18 mouse cellular contexts compared by ENCODE assay signal in genomic region chr7:104167105-104167504, GRCm38 (mm10). TPM values are rescaled to one million over a fixed set of nuclear protein-coding genes. Genes with fewer than 3 reads are reported as not detected.
A peak's percentile ranks its signal among the peaks of the same experiment; 100 is the strongest.
DNase-seq lines count a peak whose midpoint lies in the region; ATAC-seq and TF ChIP-seq lines count a peak whose summit lies in the region.
"Had no signal": no experiment of that assay in that cellular context is flagged by ENCODE, and none has a peak within 500 bp of the region (broad histone marks: within the 10 kb centered on the region; RNA-seq: fewer than 3 reads in every experiment).

No protein-coding gene starts in this region.

- ATAC-seq in intestine, postnatal 0 days, result no peak
- no peak for ATAC-seq in intestine, embryonic 15.5 days
- ATAC-seq: hindbrain, embryonic 16.5 days had no signal

- H3K4me1 ChIP-seq in intestine, postnatal 0 days (replicated peaks; ENCODE audit: control insufficient read depth, insufficient read depth, low read length), result no peaks in the 10 kb centered on the region
- H3K4me1 ChIP-seq in intestine, embryonic 15.5 days (replicated peaks), result no peaks in the 10 kb centered on the region
- peaks cover 16% of the 10 kb centered on the region for H3K4me1 ChIP-seq in thymus, adult 2 months (replicated peaks; ENCODE audit: control insufficient read depth, insufficient read depth, low read length)
- no peaks in the 10 kb centered on the region for H3K4me1 ChIP-seq in forebrain, embryonic 10.5 days
- H3K4me1 ChIP-seq: forebrain, embryonic 12.5 days; lung, embryonic 15.5 days; midbrain, embryonic 12.5 days had no signal

- H3K4me2 ChIP-seq in intestine, postnatal 0 days (replicated peaks; ENCODE audit: low read depth), result no peak overlapping the region
- H3K4me2 ChIP-seq in intestine, embryonic 15.5 days (replicated peaks), result no peak overlapping the region
- H3K4me2 ChIP-seq: forebrain, embryonic 12.5 days; lung, embryonic 15.5 days; midbrain, embryonic 12.5 days had no signal

- no peak for TF ChIP-seq POLR2A in thymus, adult 2 months (IDR thresholded peaks at IDR 0.05; ENCODE audit: control insufficient read depth, extremely low read depth, insufficient read depth, low read length, poor library complexity)

- H3K9me3 ChIP-seq in intestine, postnatal 0 days (ENCODE audit: control insufficient read depth), result no peaks in the 10 kb centered on the region
- H3K9me3 ChIP-seq in intestine, embryonic 15.5 days, result no peaks in the 10 kb centered on the region
- H3K9me3 ChIP-seq in forebrain, embryonic 10.5 days, result no peaks in the 10 kb centered on the region
- H3K9me3 ChIP-seq: forebrain, embryonic 12.5 days; lung, embryonic 15.5 days; midbrain, embryonic 12.5 days had no signal

- H3K4me3 ChIP-seq in intestine, postnatal 0 days (ENCODE audit: low read depth, low read length), result no peak overlapping the region
- H3K4me3 ChIP-seq in intestine, embryonic 15.5 days (replicated peaks), result no peak overlapping the region
- H3K4me3 ChIP-seq in thymus, adult 2 months (ENCODE audit: control insufficient read depth, insufficient read depth, low read length), result no peak overlapping the region
- no peak overlapping the region for H3K4me3 ChIP-seq in forebrain, embryonic 10.5 days
- H3K4me3 ChIP-seq: forebrain, embryonic 12.5 days; lung, embryonic 15.5 days; midbrain, embryonic 12.5 days had no signal

- H3K27me3 ChIP-seq in intestine, postnatal 0 days (replicated peaks; ENCODE audit: control insufficient read depth, insufficient read depth, low read length), result no peaks in the 10 kb centered on the region
- no peaks in the 10 kb centered on the region for H3K27me3 ChIP-seq in intestine, embryonic 15.5 days (replicated peaks)
- no peaks in the 10 kb centered on the region for H3K27me3 ChIP-seq in thymus, adult 2 months (ENCODE audit: control insufficient read depth, insufficient read depth, low read length)
- no peaks in the 10 kb centered on the region for H3K27me3 ChIP-seq in forebrain, embryonic 10.5 days (ENCODE audit: poor library complexity, severe bottlenecking)
- H3K27me3 ChIP-seq: forebrain, embryonic 12.5 days; lung, embryonic 15.5 days; midbrain, embryonic 12.5 days had no signal

- peak; percentile 16 for DNase-seq in thymus, adult 2 months
- no peak for DNase-seq in thymus, adult 18-20 months
- DNase-seq in naive thymus-derived CD4-positive, alpha-beta T cell, adult 2 months (ENCODE audit: low read depth), result peak; percentile 23
- DNase-seq in forebrain, embryonic 10.5 days (ENCODE audit: extremely low spot score, low spot score), result no peak
- no peak for DNase-seq in cerebellum, adult 11 months
- no peak for DNase-seq in yolk sac, embryonic 10.5 days (ENCODE audit: low spot score)
- DNase-seq: cerebellum, adult 11-12 months; heart, adult 11 months; kidney, postnatal 10 days had no signal

- 69% methylated on average over 6 of the region's 6 CpGs for WGBS in intestine, postnatal 0 days
- WGBS in intestine, embryonic 15.5 days, result 79% methylated on average over 6 of the region's 6 CpGs
- WGBS in thymus, adult 2 months, result 12% methylated on average over 6 of the region's 6 CpGs
- WGBS in forebrain, embryonic 10.5 days, result 88% methylated on average over 6 of the region's 6 CpGs

- no peak overlapping the region for H3K9ac ChIP-seq in intestine, postnatal 0 days (ENCODE audit: low read depth, low read length)
- no peak overlapping the region for H3K9ac ChIP-seq in intestine, embryonic 15.5 days
- H3K9ac ChIP-seq: forebrain, embryonic 12.5 days; lung, embryonic 15.5 days; midbrain, embryonic 12.5 days had no signal

- no peaks in the 10 kb centered on the region for H3K36me3 ChIP-seq in intestine, postnatal 0 days (ENCODE audit: control insufficient read depth, insufficient read depth)
- H3K36me3 ChIP-seq in intestine, embryonic 15.5 days, result no peaks in the 10 kb centered on the region
- no peaks in the 10 kb centered on the region for H3K36me3 ChIP-seq in thymus, adult 2 months (ENCODE audit: control insufficient read depth, insufficient read depth, low read length)
- H3K36me3 ChIP-seq in forebrain, embryonic 10.5 days (replicated peaks), result no peaks in the 10 kb centered on the region
- H3K36me3 ChIP-seq: forebrain, embryonic 12.5 days; lung, embryonic 15.5 days; midbrain, embryonic 12.5 days had no signal

- H3K27ac ChIP-seq in intestine, postnatal 0 days (ENCODE audit: low read depth, low read length), result no peak overlapping the region
- H3K27ac ChIP-seq in intestine, embryonic 15.5 days, result no peak overlapping the region
- H3K27ac ChIP-seq in thymus, adult 2 months (ENCODE audit: control insufficient read depth, insufficient read depth, low read length), result no peak overlapping the region
- no peak overlapping the region for H3K27ac ChIP-seq in forebrain, embryonic 10.5 days
- H3K27ac ChIP-seq: forebrain, embryonic 12.5 days; lung, embryonic 15.5 days; midbrain, embryonic 12.5 days; stomach, postnatal 0 days had no signal

- TF ChIP-seq CTCF in intestine, postnatal 0 days (IDR thresholded peaks at IDR 0.05; ENCODE audit: low read depth), result peak; percentile 12; the same call in 1 of the 2 replicates
- no peak for TF ChIP-seq CTCF in thymus, adult 2 months (IDR thresholded peaks at IDR 0.05; ENCODE audit: borderline replicate concordance, control insufficient read depth, extremely low read depth, insufficient read depth, low read length, poor library complexity)

RNA-seq across cellular contexts. Expression of gene Olfm5, which starts 2.5 kb away (rescaled TPM):
- not detected in 2 replicates for polyA plus RNA-seq in intestine, postnatal 0 days (2015; fragmentation: Nextera tagmentation; extraction: Ambion mirVana)
- polyA plus RNA-seq in intestine, embryonic 15.5 days (2015; fragmentation: Nextera tagmentation; extraction: Ambion mirVana), result not detected in 2 replicates
- polyA plus RNA-seq in thymus, adult 2 months (2012; rRNA removed), result 0.09 TPM in 2 replicates
- not detected in 2 replicates for polyA plus RNA-seq in forebrain, embryonic 10.5 days (2016; fragmentation: Nextera tagmentation; extraction: Ambion mirVana)
- polyA plus RNA-seq: forebrain, embryonic 12.5 days; heart, postnatal 0 days; hindbrain, embryonic 16.5 days; lung, embryonic 15.5 days; midbrain, embryonic 12.5 days; stomach, postnatal 0 days had no signal

RNA-seq across cellular contexts. Expression of gene Olfr648, which starts 16.1 kb away (rescaled TPM):
- 0.08 and 0.09 TPM in 2 replicates for polyA plus RNA-seq in intestine, postnatal 0 days (2015; fragmentation: Nextera tagmentation; extraction: Ambion mirVana)
- 0.14 and 0.21 TPM in 2 replicates for polyA plus RNA-seq in intestine, embryonic 15.5 days (2015; fragmentation: Nextera tagmentation; extraction: Ambion mirVana)
- polyA plus RNA-seq in thymus, adult 2 months (2012; rRNA removed), result not detected in 2 replicates
- polyA plus RNA-seq in forebrain, embryonic 10.5 days (2016; fragmentation: Nextera tagmentation; extraction: Ambion mirVana), result 0.23 and 0.29 TPM in 2 replicates

RNA-seq across cellular contexts. Expression of gene Ubqlnl, which starts 16.7 kb away (rescaled TPM):
- polyA plus RNA-seq in intestine, postnatal 0 days (2015; fragmentation: Nextera tagmentation; extraction: Ambion mirVana), result not detected in 2 replicates
- polyA plus RNA-seq in intestine, embryonic 15.5 days (2015; fragmentation: Nextera tagmentation; extraction: Ambion mirVana), result not detected in 2 replicates
- polyA plus RNA-seq in thymus, adult 2 months (2012; rRNA removed), result 0.09 TPM in 1 of 2 replicates, not detected in the other
- not detected in 2 replicates for polyA plus RNA-seq in forebrain, embryonic 10.5 days (2016; fragmentation: Nextera tagmentation; extraction: Ambion mirVana)
- polyA plus RNA-seq: forebrain, embryonic 12.5 days; heart, postnatal 0 days; hindbrain, embryonic 16.5 days; lung, embryonic 15.5 days; midbrain, embryonic 12.5 days; stomach, postnatal 0 days had no signal

RNA-seq across cellular contexts. Expression of gene Ubqln3, which starts 24.0 kb away (rescaled TPM):
- not detected in 2 replicates for polyA plus RNA-seq in intestine, postnatal 0 days (2015; fragmentation: Nextera tagmentation; extraction: Ambion mirVana)
- polyA plus RNA-seq in intestine, embryonic 15.5 days (2015; fragmentation: Nextera tagmentation; extraction: Ambion mirVana), result not detected in 2 replicates
- polyA plus RNA-seq in thymus, adult 2 months (2012; rRNA removed), result 0.11 TPM in 1 of 2 replicates, not detected in the other
- not detected in 2 replicates for polyA plus RNA-seq in forebrain, embryonic 10.5 days (2016; fragmentation: Nextera tagmentation; extraction: Ambion mirVana)
- polyA plus RNA-seq: forebrain, embryonic 12.5 days; heart, postnatal 0 days; hindbrain, embryonic 16.5 days; lung, embryonic 15.5 days; midbrain, embryonic 12.5 days; stomach, postnatal 0 days had no signal

RNA-seq across cellular contexts. Expression of gene Olfr649, which starts 28.7 kb away (rescaled TPM):
- polyA plus RNA-seq in intestine, postnatal 0 days (2015; fragmentation: Nextera tagmentation; extraction: Ambion mirVana), result not detected in 2 replicates
- not detected in 2 replicates for polyA plus RNA-seq in intestine, embryonic 15.5 days (2015; fragmentation: Nextera tagmentation; extraction: Ambion mirVana)
- not detected in 2 replicates for polyA plus RNA-seq in thymus, adult 2 months (2012; rRNA removed)
- polyA plus RNA-seq in forebrain, embryonic 10.5 days (2016; fragmentation: Nextera tagmentation; extraction: Ambion mirVana), result not detected in 2 replicates
- polyA plus RNA-seq: embryonic facial prominence, embryonic 14.5 days; forebrain, embryonic 12.5 days; heart, postnatal 0 days; hindbrain, embryonic 16.5 days; lung, embryonic 15.5 days; midbrain, embryonic 12.5 days; stomach, postnatal 0 days had no signal

Comparison
In these comparisons a context has a peak if more than half of its experiments do, and no peak if none do; other contexts are left out.
1. DNase-seq: peak in thymus, adult 2 months (single experiment) and naive thymus-derived CD4-positive, alpha-beta T cell, adult 2 months (single experiment); none in thymus, adult 18-20 months (0 of 2), forebrain, embryonic 10.5 days (single experiment), cerebellum, adult 11 months (single experiment) and yolk sac, embryonic 10.5 days (single experiment).